8 mouse cellular contexts compared by ENCODE assay signal in genomic region chr7:116093466-116093850, GRCm38 (mm10). TPM values are rescaled to one million over a fixed set of nuclear protein-coding genes. Genes with fewer than 3 reads are reported as not detected.
DNase-seq lines count a peak whose midpoint lies in the region; ATAC-seq and TF ChIP-seq lines count a peak whose summit lies in the region.

No protein-coding gene starts in this region.

- no peaks in the 10 kb centered on the region for H3K9me3 ChIP-seq in ES-Bruce4 (replicated peaks; ENCODE audit: control insufficient read depth, insufficient read depth, low read length, poor library complexity, severe bottlenecking)
- H3K9me3 ChIP-seq in forebrain, embryonic 16.5 days (ENCODE audit: control insufficient read depth, low read length) = no peaks in the 10 kb centered on the region

- H3K36me3 ChIP-seq in ES-Bruce4 (ENCODE audit: control insufficient read depth, insufficient read depth, low read length, poor library complexity, severe bottlenecking) (no peaks in the 10 kb centered on the region), macrophage (ENCODE audit: inconsistent target) (no peaks in the 10 kb centered on the region)
- H3K36me3 ChIP-seq in forebrain, embryonic 16.5 days (ENCODE audit: control insufficient read depth, insufficient read depth) = no peaks in the 10 kb centered on the region

- H3K9ac ChIP-seq in ES-Bruce4 (ENCODE audit: low read depth, poor library complexity, severe bottlenecking) = peak overlapping the region; percentile 81
- H3K9ac ChIP-seq in forebrain, embryonic 16.5 days (replicated peaks; ENCODE audit: low read depth, low read length) = peak overlapping the region; percentile 69

- no peaks in the 10 kb centered on the region for H3K27me3 ChIP-seq in ES-Bruce4 (ENCODE audit: control insufficient read depth, insufficient read depth, low read length, poor library complexity, severe bottlenecking)
- H3K27me3 ChIP-seq in forebrain, embryonic 16.5 days (replicated peaks; ENCODE audit: control insufficient read depth, insufficient read depth, low read length) = no peaks in the 10 kb centered on the region

- peak overlapping the region; percentile 88 for H3K4me2 ChIP-seq in forebrain, embryonic 16.5 days (ENCODE audit: low read length)

- no peak for TF ChIP-seq POLR2A in ES-Bruce4 (IDR thresholded peaks at IDR 0.05; ENCODE audit: insufficient read depth, low read length)

- no peak for DNase-seq in gastrocnemius, adult 2 months
- no peak for DNase-seq in gastrocnemius, postnatal 10 days
- no peak for DNase-seq in embryo, embryonic 11 days
- no peak for DNase-seq in cerebellum, adult 9-10 months
- DNase-seq in gastrocnemius, adult 18-20 months (ENCODE audit: low spot score) = no peak

- peak overlapping the region; percentile 90 for H3K4me3 ChIP-seq in gastrocnemius, adult 2 months
- H3K4me3 ChIP-seq in ES-Bruce4 (ENCODE audit: low read depth, low read length) (peak overlapping the region; percentile 92), macrophage (ENCODE audit: inconsistent target) (peak overlapping the region; percentile 92)
- peak overlapping the region; percentile 61 for H3K4me3 ChIP-seq in forebrain, embryonic 16.5 days (replicated peaks; ENCODE audit: low read length)

- WGBS in forebrain, embryonic 16.5 days = 0% methylated on average over 19 of the region's 19 CpGs
- under 1% methylated on average over 19 of the region's 19 CpGs for WGBS in macrophage (ENCODE audit: missing documents)

- intact Hi-C loops in gastrocnemius, adult 2 months (cut with DNase I) = no loop called here

- peak; percentile 85 for ATAC-seq in forebrain, embryonic 16.5 days

- H3K79me2 ChIP-seq in macrophage (ENCODE audit: inconsistent target) = peaks cover 53% of the 10 kb centered on the region

- peaks cover 2% of the 10 kb centered on the region for H3K4me1 ChIP-seq in ES-Bruce4 (ENCODE audit: control insufficient read depth, insufficient read depth, low read length)
- H3K4me1 ChIP-seq in forebrain, embryonic 16.5 days (replicated peaks; ENCODE audit: control insufficient read depth, insufficient read depth, low read length) = peaks cover 13% of the 10 kb centered on the region

- H3K27ac ChIP-seq in gastrocnemius, adult 2 months = peak overlapping the region; percentile 94
- H3K27ac ChIP-seq in ES-Bruce4 (ENCODE audit: insufficient read depth, low read length) = peak overlapping the region; percentile 72
- peak overlapping the region; percentile 98 for H3K27ac ChIP-seq in forebrain, embryonic 16.5 days (ENCODE audit: low read length)
- H3K27ac ChIP-seq in macrophage = peak overlapping the region; percentile 67

- peak; percentile 24; the same call in 1 of the 2 replicates for TF ChIP-seq CTCF in gastrocnemius, adult 2 months (IDR thresholded peaks at IDR 0.05)
- TF ChIP-seq CTCF in ES-Bruce4 (IDR thresholded peaks at IDR 0.05; ENCODE audit: low read depth, low read length) = peak; percentile 11

- no peak for TF ChIP-seq EP300 in ES-Bruce4 (IDR thresholded peaks at IDR 0.05; ENCODE audit: insufficient read depth, low read depth, low read length)

RNA-seq across cellular contexts. Expression of gene Gm4353, which starts 9.0 kb away (rescaled TPM):
- total RNA-seq in gastrocnemius, adult 2 months (2021) = 1 to 10 TPM; 1.6 to 2.3 TPM
- total RNA-seq in gastrocnemius, postnatal 10 days (2021) = 1 to 10 TPM; 1.3 to 2.3 TPM
- polyA plus RNA-seq in ES-Bruce4 (2011; ENCODE audit: insufficient read depth, insufficient read length, low read depth, missing spikeins) (2.1 TPM in 1 of 2 replicates, not detected in the other), macrophage (2018) (0.11 to 0.47 TPM (median 0.41 TPM) in 3 replicates)
- 1.2 and 1.5 TPM in 2 replicates for polyA plus RNA-seq in forebrain, embryonic 16.5 days (2015; fragmentation: Nextera tagmentation; extraction: Ambion mirVana)
- 1 to 10 TPM in 3 of 26 experiments, under 1 TPM in 4, not detected in 19; 0.49 to 1.3 (median 0.79) TPM for total RNA-seq in macrophage (2018; cell fraction: chromatin; rRNA removed)
- total RNA-seq in macrophage (2018; cell fraction: cytosol; rRNA removed) = under 1 TPM in 23 of 26 experiments, not detected in 3; 0.10 to 0.58 (median 0.24) TPM
- total RNA-seq in macrophage (2018; cell fraction: nucleus; rRNA removed) = 1 to 10 TPM in 1 of 26 experiments, under 1 TPM in 2, not detected in 23; 0.30 to 1.0 (median 0.75) TPM
- 1 to 10 TPM; 1.5 to 1.9 TPM for total RNA-seq in gastrocnemius, adult 18-20 months (2021)

RNA-seq across cellular contexts. Expression of gene 1110004F10Rik, which starts 54.3 kb away (rescaled TPM):
- total RNA-seq in gastrocnemius, adult 2 months (2021) = 10 to 100 TPM; 43.5 to 48.3 TPM
- 10 to 100 TPM; 66.2 to 68.1 TPM for total RNA-seq in gastrocnemius, postnatal 10 days (2021)
- 119 and 144 TPM in 2 replicates for polyA plus RNA-seq in ES-Bruce4 (2011; ENCODE audit: insufficient read depth, insufficient read length, low read depth, missing spikeins)
- polyA plus RNA-seq in forebrain, embryonic 16.5 days (2015; fragmentation: Nextera tagmentation; extraction: Ambion mirVana) = 382 and 395 TPM in 2 replicates
- 10 to 100 TPM in 23 of 26 experiments, 1 to 10 TPM in 3; 6.0 to 28.1 (median 16.8) TPM for total RNA-seq in macrophage (2018; cell fraction: chromatin; rRNA removed)
- total RNA-seq in macrophage (2018; cell fraction: cytosol; rRNA removed) = 10 to 100 TPM; 59.5 to 80.0 (median 70.9) TPM
- total RNA-seq in macrophage (2018; cell fraction: nucleus; rRNA removed) = 10 to 100 TPM; 12.0 to 43.5 (median 26.4) TPM
- 77.5 to 146 TPM (median 134 TPM) in 3 replicates for polyA plus RNA-seq in macrophage (2018)
- 10 to 100 TPM; 44.7 to 46.5 TPM for total RNA-seq in gastrocnemius, adult 18-20 months (2021)

RNA-seq across cellular contexts. Expression of gene Sox6, which starts 54.9 kb away (rescaled TPM):
- 100 to 1,000 TPM; 186 to 189 TPM for total RNA-seq in gastrocnemius, adult 2 months (2021)
- total RNA-seq in gastrocnemius, postnatal 10 days (2021) = 100 to 1,000 TPM; 110 TPM
- polyA plus RNA-seq in ES-Bruce4 (2011; ENCODE audit: insufficient read depth, insufficient read length, low read depth, missing spikeins) (0.88 and 1.4 TPM in 2 replicates), macrophage (2018) (not detected in 3 replicates)
- 95.4 and 96.5 TPM in 2 replicates for polyA plus RNA-seq in forebrain, embryonic 16.5 days (2015; fragmentation: Nextera tagmentation; extraction: Ambion mirVana)
- under 1 TPM in 3 of 26 experiments, not detected in 23; 0.25 to 0.35 (median 0.28) TPM for total RNA-seq in macrophage (2018; cell fraction: chromatin; rRNA removed)
- under 1 TPM in 1 of 26 experiments, not detected in 25; 0.09 TPM for total RNA-seq in macrophage (2018; cell fraction: cytosol; rRNA removed)
- not detected for total RNA-seq in macrophage (2018; cell fraction: nucleus; rRNA removed)
- 100 to 1,000 TPM; 138 to 186 TPM for total RNA-seq in gastrocnemius, adult 18-20 months (2021)
